ENCODE assay signal across 8 mouse cellular contexts in genomic region chr2:91115578-91115970, GRCm38 (mm10). TPM values are rescaled to one million over a fixed set of nuclear protein-coding genes. Genes with fewer than 3 reads are reported as not detected.
DNase-seq lines count a peak whose midpoint lies in the region; ATAC-seq and TF ChIP-seq lines count a peak whose summit lies in the region.

No protein-coding gene starts in this region.

- TF ChIP-seq EP300 in liver, postnatal 0 days (IDR thresholded peaks at IDR 0.05; ENCODE audit: low read depth): no peak

- 64% methylated on average over 12 of the region's 12 CpGs for WGBS in liver, postnatal 0 days (ENCODE audit: insufficient replicate concordance)

- peak overlapping the region; percentile 54 for H3K9ac ChIP-seq in liver, postnatal 0 days (replicated peaks)

- DNase-seq in cerebellum, adult 11-12 months: peak; percentile 29
- DNase-seq in cerebellum, postnatal 14 days: no peak
- no peak for DNase-seq in testis, postnatal 14 days (ENCODE audit: low spot score)
- DNase-seq in liver, postnatal 0 days: no peak
- DNase-seq in urinary bladder, adult 2 months (ENCODE audit: low spot score): no peak
- no peak for DNase-seq in adrenal gland, postnatal 14 days

- peak overlapping the region; percentile 48 for H3K4me3 ChIP-seq in testis, adult 2 months (ENCODE audit: control insufficient read depth, low read depth, low read length)
- peak overlapping the region; percentile 42 for H3K4me3 ChIP-seq in liver, postnatal 0 days (ENCODE audit: low read depth, low read length)

- peak overlapping the region; percentile 69 for H3K4me2 ChIP-seq in liver, postnatal 0 days (ENCODE audit: low read depth, low read length)

- H3K27me3 ChIP-seq in testis, adult 2 months (ENCODE audit: control insufficient read depth, insufficient read depth, low read length): no peaks in the 10 kb centered on the region
- H3K27me3 ChIP-seq in liver, postnatal 0 days (ENCODE audit: insufficient read depth, low read length): no peaks in the 10 kb centered on the region

- H3K4me1 ChIP-seq in testis, adult 2 months (ENCODE audit: control insufficient read depth, insufficient read depth, low read length): peaks cover 5% of the 10 kb centered on the region
- H3K4me1 ChIP-seq in liver, postnatal 0 days (ENCODE audit: insufficient read depth): peaks cover 10% of the 10 kb centered on the region

- ATAC-seq in liver, postnatal 0 days: no peak
- ATAC-seq in erythroblast, adult 5-6 weeks (replicated peaks; ENCODE audit: low FRiP score, poor library complexity, severe bottlenecking): no peak

- no peak for TF ChIP-seq POLR2A in testis, adult 2 months (IDR thresholded peaks at IDR 0.05; ENCODE audit: control insufficient read depth, low read depth, low read length)

- no peak for TF ChIP-seq CTCF in testis, adult 2 months (IDR thresholded peaks at IDR 0.05; ENCODE audit: control insufficient read depth, insufficient read depth, insufficient replicate concordance, low read depth, low read length)
- no peak for TF ChIP-seq CTCF in liver, postnatal 0 days (IDR thresholded peaks at IDR 0.05; ENCODE audit: low read depth)

- H3K36me3 ChIP-seq in testis, adult 2 months (ENCODE audit: control insufficient read depth, insufficient read depth, low read length): no peaks in the 10 kb centered on the region
- H3K36me3 ChIP-seq in liver, postnatal 0 days (replicated peaks; ENCODE audit: insufficient read depth, low read length): 0 out of 2 replicates have a peak, but pooled peaks cover 2% of the 10 kb centered on the region

- H3K27ac ChIP-seq in testis, adult 2 months (ENCODE audit: control insufficient read depth, insufficient read depth, low read depth, low read length): no peak overlapping the region
- H3K27ac ChIP-seq in liver, postnatal 0 days (ENCODE audit: low read depth): no peak overlapping the region

- no peaks in the 10 kb centered on the region for H3K9me3 ChIP-seq in liver, postnatal 0 days (ENCODE audit: low read length)

RNA-seq across cellular contexts. Expression of gene Mybpc3, which starts 2.4 kb away (rescaled TPM):
- 0.04 TPM in 1 of 2 replicates, not detected in the other for polyA plus RNA-seq in testis, adult 2 months (2012; rRNA removed)
- 0.04 TPM in 2 replicates for polyA plus RNA-seq in liver, postnatal 0 days (2015; fragmentation: Nextera tagmentation; extraction: Ambion mirVana)
- total RNA-seq in erythroblast, adult 5-6 weeks (2015; ENCODE audit: low replicate concordance): 0.21 TPM in 1 of 2 replicates, not detected in the other
- total RNA-seq in erythroblast, adult 5-6 weeks (2017; ENCODE audit: low replicate concordance): 0.56 TPM in 1 of 2 replicates, not detected in the other
- polyA plus RNA-seq in urinary bladder, adult 2 months (2012; rRNA removed): 0.04 TPM in 2 replicates
- 0.15 TPM in 1 of 2 replicates, not detected in the other for total RNA-seq in adrenal gland, postnatal 14 days (2021)

RNA-seq across cellular contexts. Expression of gene Spi1, which starts 33.4 kb away (rescaled TPM):
- 2.5 and 2.9 TPM in 2 replicates for polyA plus RNA-seq in testis, adult 2 months (2012; rRNA removed)
- 31.7 and 35.5 TPM in 2 replicates for polyA plus RNA-seq in liver, postnatal 0 days (2015; fragmentation: Nextera tagmentation; extraction: Ambion mirVana)
- 60.5 and 134 TPM in 2 replicates for total RNA-seq in erythroblast, adult 5-6 weeks (2015; ENCODE audit: low replicate concordance)
- total RNA-seq in erythroblast, adult 5-6 weeks (2017; ENCODE audit: low replicate concordance): 21.6 and 48.5 TPM in 2 replicates
- polyA plus RNA-seq in urinary bladder, adult 2 months (2012; rRNA removed): 17.7 and 21.0 TPM in 2 replicates
- total RNA-seq in adrenal gland, postnatal 14 days (2021): 2.9 and 5.4 TPM in 2 replicates

RNA-seq across cellular contexts. Expression of gene Slc39a13, which starts 45.4 kb away (rescaled TPM):
- 65.7 and 67.9 TPM in 2 replicates for polyA plus RNA-seq in testis, adult 2 months (2012; rRNA removed)
- polyA plus RNA-seq in liver, postnatal 0 days (2015; fragmentation: Nextera tagmentation; extraction: Ambion mirVana): 7.2 TPM in 2 replicates
- 6.9 TPM in 1 of 2 replicates, not detected in the other for total RNA-seq in erythroblast, adult 5-6 weeks (2015; ENCODE audit: low replicate concordance)
- total RNA-seq in erythroblast, adult 5-6 weeks (2017; ENCODE audit: low replicate concordance): 0.98 and 4.2 TPM in 2 replicates
- 63.7 and 87.4 TPM in 2 replicates for polyA plus RNA-seq in urinary bladder, adult 2 months (2012; rRNA removed)
- 24.1 and 27.3 TPM in 2 replicates for total RNA-seq in adrenal gland, postnatal 14 days (2021)
